Mouse (Mus musculus) testis, adult 2 months (tissue): ENCODE results near the gene Prnp. TPM values are rescaled to one million over a fixed set of nuclear protein-coding genes. Genes with fewer than 3 reads are reported as not detected.

Experiments
- H3K27ac ChIP-seq: fragments of 200-500 bp; 2 replicates; pipeline ENCODE4 v1.5.1; 2012; ENCODE audit warnings: low read depth, low read length; ENCODE audit not compliant: control insufficient read depth, insufficient read depth
- H3K27me3 ChIP-seq: fragments of 200-500 bp; 2 replicates; pipeline ENCODE4 v1.6.1; 2012; ENCODE audit warnings: mild to moderate bottlenecking, low read length, moderate library complexity; ENCODE audit not compliant: control insufficient read depth, insufficient read depth
- H3K36me3 ChIP-seq: fragments of 200-500 bp; 2 replicates; pipeline ENCODE4 v1.6.1; 2012; ENCODE audit warnings: mild to moderate bottlenecking, low read length; ENCODE audit not compliant: control insufficient read depth, insufficient read depth
- H3K4me1 ChIP-seq: fragments of 200-500 bp; 2 replicates; pipeline ENCODE4 v1.6.1; 2012; ENCODE audit warnings: low read length; ENCODE audit not compliant: control insufficient read depth, insufficient read depth
- H3K4me3 ChIP-seq: fragments of 200-500 bp; 2 replicates; pipeline ENCODE4 v1.5.1; 2012; ENCODE audit warnings: low read depth, mild to moderate bottlenecking, low read length, moderate library complexity, mixed read lengths; ENCODE audit not compliant: control insufficient read depth
- CTCF ChIP-seq: fragments of 200-500 bp; IDR thresholded peaks from 2 replicates; pipeline ENCODE4 v1.5.1; 2012; ENCODE audit warnings: low read depth, mild to moderate bottlenecking, inconsistent platforms, low read length, moderate library complexity; ENCODE audit not compliant: control insufficient read depth, insufficient read depth, insufficient replicate concordance
- POLR2A ChIP-seq: fragments of 200-500 bp; IDR thresholded peaks from 2 replicates; pipeline ENCODE4 v1.6.1; 2012; ENCODE audit warnings: low read depth, mild to moderate bottlenecking, inconsistent platforms, low read length, moderate library complexity; ENCODE audit not compliant: control insufficient read depth
- polyA plus RNA-seq: library from polyadenylated mRNA; depleted of rRNA; stranded (reverse); fragments of >200 nt; gene quantifications from 2 replicates; pipeline ENCODE4 v1.2.3, GENCODE M21; 2012

The Prnp gene
- polyA plus RNA-seq, 1 experiment, result 14.5 TPM

GRCm38 (mm10) chr2:131876551-131877265 lies 33.0 kb upstream of the Prnp start:
- H3K4me3 ChIP-seq, result no peak overlapping the region; the same call in 1 of the 2 replicates
- no peak overlapping the region for H3K27ac ChIP-seq
- H3K36me3 ChIP-seq, result no peaks in the 10 kb centered on the region
- TF ChIP-seq POLR2A (no peak), CTCF (no peak)
- H3K27me3 ChIP-seq, result no peaks in the 10 kb centered on the region
- peaks cover 2% of the 10 kb centered on the region; the same call in 1 of the 2 replicates for H3K4me1 ChIP-seq

- no peak overlapping the region for H3K27ac ChIP-seq
- H3K36me3 ChIP-seq, result no peaks in the 10 kb centered on the region
- no peaks in the 10 kb centered on the region for H3K27me3 ChIP-seq
- H3K4me1 ChIP-seq, result no peaks in the 10 kb centered on the region
- TF ChIP-seq POLR2A, result no peak
- no peak for TF ChIP-seq CTCF
- H3K4me3 ChIP-seq, result no peak overlapping the region
Measured at GRCm38 (mm10) chr2:131881766-131882165, 28.0 kb upstream of the Prnp start.

GRCm38 (mm10) chr2:131883136-131883535 lies 26.6 kb upstream of the Prnp start:
- Histone ChIP-seq H3K4me1 (no peaks in the 10 kb centered on the region), H3K27ac (no peak overlapping the region)
- TF ChIP-seq CTCF (no peak), POLR2A (no peak)

GRCm38 (mm10) chr2:131886503-131887160 lies 23.1 kb upstream of the Prnp start:
- no peak for TF ChIP-seq POLR2A
- no peak for TF ChIP-seq CTCF
- Histone ChIP-seq H3K27ac (no peak overlapping the region), H3K36me3 (no peaks in the 10 kb centered on the region), H3K4me3 (no peak overlapping the region), H3K4me1 (no peaks in the 10 kb centered on the region; the same call in 1 of the 2 replicates), H3K27me3 (no peaks in the 10 kb centered on the region)

More at GRCm38 (mm10) chr2:131883136-131883535, 26.6 kb upstream of the Prnp start:
- Histone ChIP-seq H3K4me3 (peak overlapping the region; percentile 3), H3K27me3 (no peaks in the 10 kb centered on the region), H3K36me3 (no peaks in the 10 kb centered on the region)

- Histone ChIP-seq H3K27ac (no peak overlapping the region), H3K4me3 (no peak overlapping the region), H3K4me1 (no peaks in the 10 kb centered on the region; the same call in 1 of the 2 replicates), H3K27me3 (no peaks in the 10 kb centered on the region), H3K36me3 (no peaks in the 10 kb centered on the region)
- no peak for TF ChIP-seq POLR2A
- TF ChIP-seq CTCF, result no peak
Measured at GRCm38 (mm10) chr2:131888233-131888632, 21.5 kb upstream of the Prnp start.

GRCm38 (mm10) chr2:131892534-131892933 lies 17.2 kb upstream of the Prnp start:
- TF ChIP-seq CTCF (no peak), POLR2A (no peak)
- Histone ChIP-seq H3K36me3 (no peaks in the 10 kb centered on the region), H3K4me1 (no peaks in the 10 kb centered on the region; the same call in 1 of the 2 replicates), H3K27me3 (no peaks in the 10 kb centered on the region), H3K4me3 (no peak overlapping the region), H3K27ac (no peak overlapping the region)

GRCm38 (mm10) chr2:131895106-131895505 lies 14.6 kb upstream of the Prnp start:
- Histone ChIP-seq H3K4me1 (no peaks in the 10 kb centered on the region), H3K27me3 (no peaks in the 10 kb centered on the region), H3K36me3 (no peaks in the 10 kb centered on the region), H3K27ac (no peak overlapping the region), H3K4me3 (no peak overlapping the region)
- TF ChIP-seq CTCF, result no peak
- TF ChIP-seq POLR2A, result no peak
